Mouse (Mus musculus): ENCODE results near the gene Kif16b. TPM values are rescaled to one million over a fixed set of nuclear protein-coding genes. Genes with fewer than 3 reads are reported as not detected.

The Kif16b gene
- polyA plus RNA-seq, 1 experiment = 4.0 TPM

GRCm38 (mm10) chr2:142902905-142903895 is 1.9 kb upstream of the Kif16b start:
- Histone ChIP-seq H3K4me3 (replicated peaks; ENCODE audit: control insufficient read depth, low read depth, low read length) (peak overlapping the region; percentile 64), H3K27ac (ENCODE audit: control insufficient read depth, insufficient read depth, low read depth, low read length, poor library complexity) (peak overlapping the region; percentile 20; the same call in 1 of the 2 replicates), H3K4me1 (ENCODE audit: control insufficient read depth, insufficient read depth, low read length) (no peaks in the 10 kb centered on the region; the same call in 1 of the 2 replicates)
- under 1% methylated on average over 34 of the region's 34 CpGs for WGBS
- TF ChIP-seq CTCF (IDR thresholded peaks at IDR 0.05; ENCODE audit: control insufficient read depth, insufficient read depth, low read length) (no peak), POLR2A (IDR thresholded peaks at IDR 0.05; ENCODE audit: borderline replicate concordance, control insufficient read depth, low read depth, low read length) (peak; percentile 61; the same call in 1 of the 2 replicates)

- WGBS = 3% methylated on average over 10 of the region's 10 CpGs
- peak overlapping the region; percentile 94 for H3K4me3 ChIP-seq (replicated peaks; ENCODE audit: control insufficient read depth, low read depth, low read length)
- H3K4me1 ChIP-seq (ENCODE audit: control insufficient read depth, insufficient read depth, low read length) = no peaks in the 10 kb centered on the region; the same call in 1 of the 2 replicates
- TF ChIP-seq POLR2A (IDR thresholded peaks at IDR 0.05; ENCODE audit: borderline replicate concordance, control insufficient read depth, low read depth, low read length) (no peak), CTCF (IDR thresholded peaks at IDR 0.05; ENCODE audit: control insufficient read depth, insufficient read depth, low read length) (no peak)
- no peak overlapping the region for H3K27ac ChIP-seq (ENCODE audit: control insufficient read depth, insufficient read depth, low read depth, low read length, poor library complexity)
Observed at GRCm38 (mm10) chr2:142900120-142900861, 1.0 kb downstream of the Kif16b start.

GRCm38 (mm10) chr2:142893780-142894179 is 7.6 kb downstream of the Kif16b start:
- no peak overlapping the region for H3K27ac ChIP-seq (ENCODE audit: control insufficient read depth, insufficient read depth, low read depth, low read length, poor library complexity)
- WGBS = 88% methylated on average over 1 of the region's 1 CpGs
- TF ChIP-seq POLR2A (IDR thresholded peaks at IDR 0.05; ENCODE audit: borderline replicate concordance, control insufficient read depth, low read depth, low read length) (no peak), CTCF (IDR thresholded peaks at IDR 0.05; ENCODE audit: control insufficient read depth, insufficient read depth, low read length) (no peak)
- no peaks in the 10 kb centered on the region; the same call in 1 of the 2 replicates for H3K4me1 ChIP-seq (ENCODE audit: control insufficient read depth, insufficient read depth, low read length)
- no peak overlapping the region for H3K4me3 ChIP-seq (replicated peaks; ENCODE audit: control insufficient read depth, low read depth, low read length)

GRCm38 (mm10) chr2:142891283-142891682 is 10.0 kb downstream of the Kif16b start:
- Histone ChIP-seq H3K4me3 (replicated peaks; ENCODE audit: control insufficient read depth, low read depth, low read length) (no peak overlapping the region), H3K4me1 (ENCODE audit: control insufficient read depth, insufficient read depth, low read length) (no peaks in the 10 kb centered on the region; the same call in 1 of the 2 replicates), H3K27ac (ENCODE audit: control insufficient read depth, insufficient read depth, low read depth, low read length, poor library complexity) (no peak overlapping the region)
- TF ChIP-seq POLR2A (IDR thresholded peaks at IDR 0.05; ENCODE audit: borderline replicate concordance, control insufficient read depth, low read depth, low read length) = no peak
- no peak for TF ChIP-seq CTCF (IDR thresholded peaks at IDR 0.05; ENCODE audit: control insufficient read depth, insufficient read depth, low read length)
- 93% methylated on average over 2 of the region's 2 CpGs for WGBS

GRCm38 (mm10) chr2:142884456-142884855 is 16.9 kb downstream of the Kif16b start:
- no peaks in the 10 kb centered on the region for H3K4me1 ChIP-seq (ENCODE audit: control insufficient read depth, insufficient read depth, low read length)
- TF ChIP-seq CTCF (IDR thresholded peaks at IDR 0.05; ENCODE audit: control insufficient read depth, insufficient read depth, low read length) (no peak), POLR2A (IDR thresholded peaks at IDR 0.05; ENCODE audit: borderline replicate concordance, control insufficient read depth, low read depth, low read length) (no peak)
- WGBS = 80% methylated on average over 4 of the region's 4 CpGs
- H3K4me3 ChIP-seq (replicated peaks; ENCODE audit: control insufficient read depth, low read depth, low read length) = no peak overlapping the region
- no peak overlapping the region for H3K27ac ChIP-seq (ENCODE audit: control insufficient read depth, insufficient read depth, low read depth, low read length, poor library complexity)

- WGBS = 82% methylated on average over 7 of the region's 7 CpGs
- H3K4me3 ChIP-seq (replicated peaks; ENCODE audit: control insufficient read depth, low read depth, low read length) = no peak overlapping the region
Observed at GRCm38 (mm10) chr2:142883625-142883994, 17.7 kb downstream of the Kif16b start.

GRCm38 (mm10) chr2:142882871-142883624 is 18.3 kb downstream of the Kif16b start:
- no peak overlapping the region for H3K27ac ChIP-seq (ENCODE audit: control insufficient read depth, insufficient read depth, low read depth, low read length, poor library complexity)
- H3K4me1 ChIP-seq (ENCODE audit: control insufficient read depth, insufficient read depth, low read length) = no peaks in the 10 kb centered on the region
- no peak for TF ChIP-seq CTCF (IDR thresholded peaks at IDR 0.05; ENCODE audit: control insufficient read depth, insufficient read depth, low read length)
- TF ChIP-seq POLR2A (IDR thresholded peaks at IDR 0.05; ENCODE audit: borderline replicate concordance, control insufficient read depth, low read depth, low read length) = no peak
- no peak overlapping the region for H3K4me3 ChIP-seq (replicated peaks; ENCODE audit: control insufficient read depth, low read depth, low read length)
- 78% methylated on average over 7 of the region's 7 CpGs for WGBS

More at GRCm38 (mm10) chr2:142883625-142883994, 17.7 kb downstream of the Kif16b start:
- Histone ChIP-seq H3K4me1 (ENCODE audit: control insufficient read depth, insufficient read depth, low read length) (no peaks in the 10 kb centered on the region), H3K27ac (ENCODE audit: control insufficient read depth, insufficient read depth, low read depth, low read length, poor library complexity) (no peak overlapping the region)
- TF ChIP-seq CTCF (IDR thresholded peaks at IDR 0.05; ENCODE audit: control insufficient read depth, insufficient read depth, low read length) = no peak
- TF ChIP-seq POLR2A (IDR thresholded peaks at IDR 0.05; ENCODE audit: borderline replicate concordance, control insufficient read depth, low read depth, low read length) = no peak

Measured in bone marrow, adult 2 months (tissue).